Comparison of ENCODE assay signal across 13 mouse cellular contexts in genomic region chr13:8905986-8906385, GRCm38 (mm10). TPM values are rescaled to one million over a fixed set of nuclear protein-coding genes. Genes with fewer than 3 reads are reported as not detected.
"Had no signal": no experiment of that assay in that cellular context is flagged by ENCODE, and none has a peak within 500 bp of the region (broad histone marks: within the 10 kb centered on the region; RNA-seq: fewer than 3 reads in every experiment).

No protein-coding gene starts in this region.

RNA-seq across cellular contexts. Expression of gene Gm9745, which starts 42.0 kb away (rescaled TPM):
- polyA plus RNA-seq: neural tube, embryonic 13.5 days; neural tube, embryonic 14.5 days; neural tube, embryonic 15.5 days; small intestine, adult 2 months; spleen, adult 2 months; stomach, embryonic 14.5 days; stomach, embryonic 15.5 days; stomach, embryonic 16.5 days; stomach, postnatal 0 days; testis, adult 2 months; thymus, adult 2 months; thymus, postnatal 0 days; urinary bladder, adult 2 months had no signal

RNA-seq across cellular contexts. Expression of gene Idi2, which starts 46.7 kb away (rescaled TPM):
- polyA plus RNA-seq: neural tube, embryonic 13.5 days; neural tube, embryonic 15.5 days; small intestine, adult 2 months; spleen, adult 2 months; stomach, embryonic 14.5 days; stomach, embryonic 15.5 days; stomach, embryonic 16.5 days; stomach, postnatal 0 days; testis, adult 2 months; urinary bladder, adult 2 months had no signal
